Mouse (Mus musculus) spleen, postnatal 14 days (tissue): ENCODE measurements around the gene Olfr1282.
"Not testable (repeated sequence)": the region's sequence is repeated elsewhere in the genome, so short reads cannot be mapped to it uniquely, and the experiment has no call there.

ENCODE experiments used
- DNase-seq, 2 experiments: peaks; one replicate each; pipeline ENCODE4 v3.0.0; 2021 to 2022; ENCODE audit warnings: low spot score in 2 of 2

The Olfr1282 gene

DNA sequence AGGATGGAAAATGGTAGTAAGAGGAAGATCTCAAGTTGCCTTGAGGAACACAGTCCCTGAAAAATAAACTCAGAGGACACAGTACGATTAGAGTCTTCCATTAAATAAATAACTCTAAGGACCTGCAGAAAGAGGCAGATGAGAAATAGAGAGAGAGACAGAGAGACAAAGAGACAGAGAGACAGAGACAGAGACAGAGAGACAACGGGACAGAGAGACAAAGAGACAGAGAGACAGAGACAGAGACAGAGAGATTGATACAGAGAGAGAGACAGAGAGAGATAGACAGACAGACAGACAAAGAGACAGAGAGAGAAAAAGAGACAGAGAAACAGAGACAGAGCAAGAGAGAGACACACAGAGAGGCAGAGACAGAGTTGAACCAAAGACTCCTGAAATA is at the start of gene Olfr1282:
Gene Olfr1282, minus strand, starts transcription at position 101 of the 400 bp plus-strand sequence.
- DNase-seq = no peak

DNA sequence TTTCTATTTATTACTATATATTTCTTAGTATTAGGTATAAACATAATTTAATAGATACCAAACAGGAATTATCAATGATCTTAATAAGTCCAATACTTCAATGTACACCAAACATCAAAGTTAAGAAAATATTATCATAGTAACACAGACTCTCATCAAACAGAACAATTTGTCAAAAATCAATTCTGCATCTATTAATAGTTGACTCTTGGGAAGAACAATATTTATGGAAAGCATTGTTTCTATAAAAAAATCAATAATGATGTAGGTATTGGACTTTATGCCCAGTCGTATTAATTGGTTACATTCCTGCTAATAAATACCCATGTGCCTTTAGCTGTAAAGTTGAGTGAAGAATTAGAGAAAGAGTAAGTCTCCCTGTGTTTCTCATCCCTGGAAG is 39.3 kb upstream of the Olfr1282 start, which contains the start of gene Olfr1284:
Gene Olfr1284, plus strand, starts transcription at position 301 of the 400 bp plus-strand sequence.
- no peak for DNase-seq

GRCm38 (mm10) chr2:111366490-111366889 is 30.6 kb upstream of the Olfr1282 start, which contains the start of gene Olfr1283:
Olfr1283 (plus strand) TSS chr2:111366790.
- DNase-seq = no peak

GRCm38 (mm10) chr2:111333721-111334120 is 2.2 kb downstream of the Olfr1282 start:
- not testable (repeated sequence) for DNase-seq

DNA sequence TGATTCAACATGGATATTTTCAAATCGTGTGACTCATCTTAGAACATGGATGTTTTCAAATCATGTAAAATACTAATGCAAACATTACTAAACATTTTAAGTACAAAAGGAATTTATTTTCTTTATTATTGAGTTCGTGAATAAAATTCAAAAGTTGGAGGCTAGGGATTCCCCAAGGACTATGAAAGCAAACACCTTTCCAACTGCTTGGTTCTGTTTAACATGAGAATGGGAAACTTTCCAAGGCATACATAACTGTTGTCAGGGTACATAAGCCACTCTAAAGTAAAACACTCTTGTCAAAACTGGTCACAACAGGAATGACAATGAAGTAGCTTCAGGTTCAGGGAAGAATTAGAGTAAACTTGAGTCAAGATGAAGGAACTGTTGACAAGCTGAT is 9.7 kb downstream of the Olfr1282 start, which contains the start of gene Olfr1281:
Gene Olfr1281, plus strand, starts transcription at position 301 of the 400 bp plus-strand sequence.
- DNase-seq = no peak

DNA sequence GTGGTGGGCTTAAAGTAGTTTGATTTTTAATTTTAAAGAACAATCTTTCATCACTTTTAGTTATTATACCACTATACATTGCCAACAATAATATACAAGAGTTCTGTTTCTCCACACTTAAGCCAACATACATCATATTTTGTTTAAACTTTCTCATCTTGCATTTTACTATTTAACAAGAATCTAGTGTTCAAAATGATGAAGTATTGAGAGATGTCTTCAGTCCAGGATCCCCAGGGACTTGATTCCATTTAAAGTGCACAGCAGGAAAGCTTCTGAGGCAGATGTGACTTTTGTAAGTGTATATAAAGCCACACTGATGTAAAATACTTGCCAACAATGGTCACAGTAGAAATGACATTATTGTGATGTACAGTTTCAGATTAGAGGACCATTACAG is 22.2 kb downstream of the Olfr1282 start, which contains the start of gene Olfr1280:
Gene Olfr1280, plus strand, starts transcription at position 301 of the 400 bp plus-strand sequence.
- DNase-seq = no peak

GRCm38 (mm10) chr2:111300374-111300773 is 35.5 kb downstream of the Olfr1282 start, which contains the start of gene Olfr1279:
Olfr1279 (plus strand) TSS chr2:111300635.
- no peak for DNase-seq

- no peak for DNase-seq
Measured at GRCm38 (mm10) chr2:111298541-111298940, 37.3 kb downstream of the Olfr1282 start.

- DNase-seq = no peak
Measured at GRCm38 (mm10) chr2:111289836-111290235, 46.0 kb downstream of the Olfr1282 start, which contains the start of gene Olfr1278. Olfr1278 (plus strand) TSS chr2:111290136.
